Mouse (Mus musculus) monocyte, adult 2 months (primary cell): ENCODE results near the gene Klf6.

Experiments
- DNase-seq, 2 experiments: peaks; one replicate each; pipeline ENCODE4 v3.0.0; 2022; ENCODE audit warnings: low spot score in 2 of 2, low read depth in 1 of 2

Klf6 gene

GRCm38 (mm10) chr13:5897176-5897959 is 36.1 kb downstream of the Klf6 start:
- no peak for DNase-seq

GRCm38 (mm10) chr13:5899021-5899420 is 37.7 kb downstream of the Klf6 start:
- DNase-seq: no peak

GRCm38 (mm10) chr13:5899641-5900040 is 38.4 kb downstream of the Klf6 start:
- no peak for DNase-seq

- no peak for DNase-seq
Observed at GRCm38 (mm10) chr13:5913201-5913600, 51.9 kb downstream of the Klf6 start.

- no peak for DNase-seq
Observed at GRCm38 (mm10) chr13:5917360-5917759, 56.1 kb downstream of the Klf6 start.

GRCm38 (mm10) chr13:5919966-5920365 is 58.7 kb downstream of the Klf6 start:
- DNase-seq: no peak
